Mouse (Mus musculus): ENCODE data around the gene Gm12216.
A peak's percentile ranks its signal among the peaks of the same experiment; 100 is the strongest.
"Not testable (repeated sequence)": the region's sequence is repeated elsewhere in the genome, so short reads cannot be mapped to it uniquely, and the experiment has no call there.

Gene Gm12216

GRCm38 (mm10) chr11:53858761-53859580, at the start of gene Gm12216:
Gm12216 (minus strand) TSS chr11:53859256.
- peak; percentile 45 for DNase-seq

GRCm38 (mm10) chr11:53908686-53909085, 49.6 kb upstream of the Gm12216 start:
- no peak for DNase-seq

DNA sequence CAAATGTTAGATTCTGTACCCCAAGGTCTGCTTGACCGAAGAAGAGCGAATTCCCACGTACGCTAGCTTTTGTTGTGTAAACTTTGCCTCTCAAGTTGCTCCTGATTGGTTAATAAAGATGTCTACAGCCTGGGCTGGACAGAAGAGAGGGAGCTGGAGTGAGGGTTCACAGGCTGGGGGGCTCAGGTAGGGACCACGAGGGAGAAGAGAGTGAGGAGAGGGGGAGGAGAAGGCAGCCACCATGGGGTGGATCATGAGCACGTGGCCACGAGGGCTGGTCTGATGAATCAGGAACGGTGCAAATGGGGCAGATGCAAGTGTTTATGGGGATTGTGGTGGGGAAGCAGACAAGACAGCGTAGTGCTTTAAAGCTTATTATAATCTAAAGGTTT, 45.5 kb upstream of the Gm12216 start:
- DNase-seq, result no peak

- peak; percentile 94 for DNase-seq
Measured at GRCm38 (mm10) chr11:53903781-53904533, 44.9 kb upstream of the Gm12216 start.

- DNase-seq, result no peak
Measured at GRCm38 (mm10) chr11:53902741-53903140, 43.7 kb upstream of the Gm12216 start.

GRCm38 (mm10) chr11:53900991-53901390, 41.9 kb upstream of the Gm12216 start:
- no peak for DNase-seq

DNA sequence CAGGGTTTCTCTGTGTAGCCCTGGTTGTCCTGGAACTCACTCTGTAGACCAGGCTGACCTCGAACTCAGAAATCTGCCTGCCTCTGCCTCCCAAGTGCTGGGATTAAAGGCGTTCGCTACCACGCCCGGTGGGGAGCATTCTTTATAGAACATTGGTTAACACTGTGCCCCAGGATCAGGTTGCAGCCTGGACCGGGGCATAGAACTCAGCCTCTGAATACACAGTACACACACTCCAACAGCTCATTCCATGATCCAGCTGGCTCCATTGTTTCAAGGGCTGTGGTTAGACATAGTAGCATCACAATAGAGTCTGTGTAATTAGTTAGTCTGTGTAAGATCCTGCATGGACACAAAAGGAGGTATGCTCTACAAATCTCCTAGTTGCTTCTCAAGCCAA, 40.9 kb upstream of the Gm12216 start:
- DNase-seq, result no peak

GRCm38 (mm10) chr11:53899004-53899403, 39.9 kb upstream of the Gm12216 start:
- DNase-seq, result peak; percentile 74

DNA sequence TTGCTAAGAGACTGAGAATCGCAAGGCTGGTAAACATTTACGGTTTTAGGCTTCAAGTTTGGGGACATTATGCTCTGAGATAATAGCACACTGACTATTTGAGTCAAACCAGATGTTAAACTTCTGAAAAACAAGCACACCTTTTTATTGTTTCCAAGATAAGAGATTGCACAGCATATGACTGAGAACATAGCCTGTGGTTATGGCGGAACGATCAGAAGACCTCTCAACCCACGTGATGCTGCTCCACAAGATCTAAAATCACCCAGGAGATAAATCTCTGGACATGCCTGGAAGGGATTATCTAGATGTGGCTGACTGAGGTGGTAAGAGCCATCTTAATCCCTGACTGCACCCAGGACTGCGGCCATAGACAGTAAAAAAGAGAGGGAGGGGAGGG, 37.9 kb upstream of the Gm12216 start:
- no peak for DNase-seq

- no peak for DNase-seq
Measured at GRCm38 (mm10) chr11:53893451-53893850, 34.4 kb upstream of the Gm12216 start.

DNA sequence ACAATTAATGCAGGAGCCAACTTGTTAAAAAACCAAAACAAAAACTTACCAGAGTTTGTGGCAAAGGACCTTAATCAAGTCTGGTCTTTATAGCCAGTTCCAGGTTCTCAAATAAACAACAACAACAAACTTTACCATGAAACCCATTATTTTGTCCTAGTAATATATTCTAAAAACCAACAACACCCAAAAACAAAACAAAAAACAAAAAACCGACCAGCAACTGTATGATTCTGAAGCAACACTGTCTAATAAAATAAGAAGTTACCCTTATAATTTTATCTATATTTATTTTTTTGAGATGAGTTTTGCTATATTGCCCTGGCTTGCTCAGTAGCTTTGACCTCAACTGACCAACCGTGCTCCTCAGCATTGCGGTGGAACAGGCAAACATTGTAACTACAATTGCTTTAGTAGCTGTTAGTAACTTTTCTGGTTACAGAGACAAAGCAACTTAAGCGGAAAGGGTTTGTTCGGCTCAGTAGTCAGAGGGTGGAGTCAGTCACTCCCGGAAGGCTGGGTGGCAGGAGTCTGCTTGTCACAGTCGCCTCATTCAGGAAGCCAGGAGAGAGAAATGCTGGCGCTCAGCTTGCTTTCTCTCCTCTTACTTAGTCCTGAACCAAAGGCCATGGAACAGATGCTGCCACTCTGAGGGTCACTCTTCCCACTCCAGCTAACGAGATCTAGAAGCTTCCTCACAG, 33.8 kb upstream of the Gm12216 start:
- peak; percentile 65 for DNase-seq

DNA sequence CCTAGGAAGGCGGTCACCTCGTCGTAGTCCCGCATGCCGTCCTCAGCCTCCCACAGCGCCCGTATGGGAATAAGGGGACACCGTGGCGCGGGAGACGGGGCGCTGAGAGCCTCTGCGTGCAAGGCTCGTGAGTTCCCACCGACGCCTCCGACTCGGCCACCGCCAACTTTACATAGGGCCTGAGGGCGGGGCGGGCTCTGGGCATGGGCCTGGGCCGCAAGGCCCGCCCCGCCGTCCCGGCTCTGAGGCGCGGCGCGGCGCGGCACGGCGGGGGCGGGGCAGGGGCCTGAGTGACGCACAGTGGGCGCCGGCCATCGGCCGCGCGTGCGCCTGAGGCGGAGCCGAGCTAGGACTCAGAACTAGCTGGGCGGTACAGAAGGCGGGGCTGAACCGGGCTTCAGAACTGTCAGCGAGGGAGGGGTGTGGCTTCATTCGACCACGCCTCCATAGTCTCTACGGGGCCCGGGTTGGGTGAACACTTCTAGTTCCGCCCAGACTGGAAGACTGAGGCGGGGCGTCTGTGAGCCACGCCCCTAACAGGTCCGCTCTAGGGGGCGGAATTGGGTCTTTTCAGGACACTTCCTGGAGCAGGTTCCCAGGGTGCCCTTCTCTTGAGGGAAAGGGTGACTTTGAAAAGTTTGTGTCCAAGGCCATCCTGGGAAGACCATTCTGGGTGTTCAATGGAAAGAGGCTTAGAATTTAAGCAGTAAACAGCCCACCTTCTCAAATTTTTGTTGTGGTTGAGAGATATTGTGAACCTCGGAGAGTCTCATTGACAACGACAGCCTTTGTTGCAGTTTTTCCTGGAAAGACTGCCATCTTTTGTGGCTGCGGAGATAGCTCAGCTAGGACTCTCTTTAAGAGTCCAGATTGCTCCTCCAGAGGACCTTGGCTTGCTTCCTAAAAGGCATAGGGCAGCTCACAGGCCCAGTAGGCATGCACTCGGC, 32.7 kb upstream of the Gm12216 start, which contains the start of gene Slc22a5:
Gene Slc22a5 (minus strand): TSS at position 156 of the 947 bp plus-strand sequence.
- peak; percentile 100 for DNase-seq

GRCm38 (mm10) chr11:53890906-53891504, 31.9 kb upstream of the Gm12216 start:
- DNase-seq, result no peak

DNA sequence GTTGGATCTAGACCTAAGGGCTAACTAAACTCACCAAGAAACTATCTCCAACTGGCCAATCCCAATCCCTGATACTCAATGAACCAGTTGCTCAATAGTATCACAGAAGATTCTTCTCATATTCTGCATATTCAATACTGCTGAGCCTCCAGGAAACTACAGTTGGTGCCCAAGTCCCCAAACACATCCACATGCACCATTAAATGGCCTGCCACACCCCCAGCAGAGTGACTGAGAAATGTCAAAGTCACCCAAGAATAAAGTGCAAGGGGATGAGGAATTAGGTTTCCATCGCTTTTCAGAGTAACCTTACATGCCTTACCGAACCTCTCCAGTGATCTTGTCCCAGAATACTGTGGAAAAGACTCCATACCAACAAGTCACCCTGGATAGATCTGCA, 31.2 kb upstream of the Gm12216 start:
- no peak for DNase-seq

DNA sequence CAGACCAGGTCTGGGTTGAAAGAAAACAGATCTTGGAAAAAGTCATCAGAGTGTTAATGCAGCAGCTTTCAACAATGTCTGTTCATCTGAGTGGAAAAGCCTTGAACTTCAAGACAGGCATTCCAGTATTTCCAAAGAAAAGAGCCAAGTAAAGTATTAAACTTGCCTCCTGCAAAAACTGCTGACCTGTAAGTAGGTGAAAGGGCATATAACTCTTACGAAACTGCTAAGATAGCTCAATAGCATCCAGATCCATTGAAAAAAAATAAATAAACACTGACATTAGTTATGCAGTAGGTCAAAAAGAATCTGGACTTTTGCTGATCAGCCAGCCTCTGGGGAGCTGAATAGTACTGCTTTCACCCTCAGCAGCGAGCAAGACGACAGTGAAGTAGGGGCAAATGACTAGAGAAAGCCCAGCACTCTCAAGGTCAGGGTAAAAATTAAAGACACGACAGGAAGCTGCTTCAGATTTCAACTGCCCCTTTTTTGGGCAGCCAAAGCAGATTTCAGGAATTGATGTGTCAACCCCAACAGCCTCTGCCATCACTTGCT, 30.1 kb upstream of the Gm12216 start:
- DNase-seq, result peak; percentile 75

- no peak for DNase-seq
Measured at GRCm38 (mm10) chr11:53888242-53888641, 29.2 kb upstream of the Gm12216 start.

- no peak for DNase-seq
Measured at GRCm38 (mm10) chr11:53883287-53883686, 24.2 kb upstream of the Gm12216 start.

DNA sequence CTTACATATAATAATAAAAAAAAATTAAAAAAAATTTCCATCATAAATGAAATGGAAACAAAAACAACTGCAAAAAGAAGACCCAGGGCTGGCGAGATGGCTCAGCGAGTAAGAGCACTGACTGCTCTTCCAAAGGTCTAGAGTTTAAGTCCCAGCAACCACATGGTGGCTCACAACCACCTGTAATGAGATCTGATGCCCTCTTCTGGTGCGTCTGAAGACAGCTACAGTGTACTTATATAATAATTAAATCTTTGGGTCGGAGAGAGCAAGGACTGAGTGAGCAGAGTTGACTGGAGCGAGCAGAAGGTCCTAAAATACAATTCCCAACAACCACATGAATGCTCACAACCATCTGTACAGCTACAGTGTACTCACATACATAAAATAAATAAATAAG, 19.0 kb upstream of the Gm12216 start:
- DNase-seq, result not testable (repeated sequence)

DNA sequence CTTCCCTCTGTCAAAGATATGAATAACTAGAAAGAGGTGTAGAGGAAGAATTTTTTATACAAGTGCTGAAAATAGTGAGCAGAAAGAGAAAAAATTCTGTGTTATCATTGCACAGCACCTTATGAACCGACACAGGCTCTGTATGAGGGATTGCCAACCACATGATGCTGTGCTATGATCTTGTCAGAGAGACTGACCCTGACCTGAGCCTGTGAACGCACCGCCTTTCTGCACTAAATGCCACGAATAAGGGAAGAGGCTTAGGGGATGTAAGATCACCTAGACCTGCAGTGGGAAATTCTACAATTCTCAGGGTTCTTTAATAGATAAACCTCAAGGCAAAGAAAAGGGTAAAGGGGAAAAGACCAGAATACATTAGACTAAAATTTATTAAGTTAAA, 17.4 kb upstream of the Gm12216 start:
- DNase-seq, result no peak

DNA sequence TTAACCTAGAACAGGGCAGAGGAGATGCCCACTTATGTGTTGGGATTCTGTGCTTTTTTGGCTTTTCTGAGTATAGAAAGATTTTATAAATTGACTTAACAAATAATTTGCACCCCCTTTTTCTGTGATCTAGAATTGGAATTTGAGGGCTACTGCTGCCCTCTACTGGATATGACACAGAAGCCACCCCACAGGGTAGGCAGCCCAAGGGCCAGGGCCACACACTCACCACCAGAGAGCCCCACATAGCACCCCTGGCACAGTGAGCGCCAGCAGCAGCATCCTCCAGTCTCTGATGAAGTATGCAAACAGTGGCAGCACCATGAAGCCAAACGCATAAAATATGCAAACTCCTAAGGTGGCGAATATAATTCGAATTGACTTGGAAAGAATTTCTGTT, 15.7 kb upstream of the Gm12216 start:
- no peak for DNase-seq

GRCm38 (mm10) chr11:53873909-53874704, 15.1 kb upstream of the Gm12216 start:
- not testable (repeated sequence) for DNase-seq
